Comparison of ENCODE assay signal across 14 mouse cellular contexts in the genomic region with DNA sequence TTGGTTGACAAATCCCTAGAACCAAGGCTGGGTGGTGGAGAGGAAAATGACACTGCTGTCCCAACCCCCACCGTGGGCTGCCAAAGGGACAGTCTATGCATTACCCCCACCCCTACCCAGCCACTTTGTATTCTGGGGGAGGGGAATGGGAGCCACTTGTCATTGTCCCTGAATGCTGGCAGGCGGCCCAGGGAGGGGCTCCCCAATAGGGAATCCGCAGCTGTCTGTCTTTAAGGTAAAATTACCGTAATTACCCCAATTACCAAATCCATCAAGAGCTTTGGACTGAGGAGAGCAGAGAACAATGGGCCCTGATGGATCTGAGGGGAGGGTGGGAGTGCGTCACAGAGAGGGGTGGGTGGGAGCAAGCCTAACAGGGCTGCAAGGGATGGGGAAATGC. TPM values are rescaled to one million over a fixed set of nuclear protein-coding genes. Genes with fewer than 3 reads are reported as not detected.
DNase-seq lines count a peak whose midpoint lies in the region; ATAC-seq lines count a peak whose summit lies in the region.
"Had no signal": no experiment of that assay in that cellular context is flagged by ENCODE, and none has a peak within 500 bp of the region (broad histone marks: within the 10 kb centered on the region; RNA-seq: fewer than 3 reads in every experiment).

No protein-coding gene starts in this region.

- no peaks in the 10 kb centered on the region for H3K36me3 ChIP-seq in heart, embryonic 10.5 days
- no peaks in the 10 kb centered on the region for H3K36me3 ChIP-seq in heart, embryonic 11.5 days (ENCODE audit: control insufficient read depth, insufficient read depth, low read length)
- no peaks in the 10 kb centered on the region for H3K36me3 ChIP-seq in forebrain, embryonic 11.5 days (ENCODE audit: control insufficient read depth, insufficient read depth, low read length)
- no peaks in the 10 kb centered on the region for H3K36me3 ChIP-seq in midbrain, embryonic 13.5 days
- H3K36me3 ChIP-seq: G1E; limb, embryonic 10.5 days had no signal

- no peak overlapping the region for H3K9ac ChIP-seq in heart, embryonic 11.5 days (ENCODE audit: low read depth, low read length)
- H3K9ac ChIP-seq in forebrain, embryonic 11.5 days (ENCODE audit: low read length) = no peak overlapping the region
- no peak overlapping the region for H3K9ac ChIP-seq in midbrain, embryonic 13.5 days (replicated peaks)

- no peak overlapping the region for H3K27ac ChIP-seq in heart, embryonic 10.5 days
- H3K27ac ChIP-seq in heart, embryonic 11.5 days (ENCODE audit: low read depth, low read length) = no peak overlapping the region
- no peak overlapping the region; the same call in 1 of the 2 replicates for H3K27ac ChIP-seq in forebrain, embryonic 11.5 days (ENCODE audit: low read depth, low read length)
- H3K27ac ChIP-seq in midbrain, embryonic 13.5 days = peak overlapping the region; percentile 61
- H3K27ac ChIP-seq: limb, embryonic 10.5 days had no signal

- H3K4me2 ChIP-seq in heart, embryonic 11.5 days = no peak overlapping the region
- no peak overlapping the region for H3K4me2 ChIP-seq in forebrain, embryonic 11.5 days (ENCODE audit: low read depth, low read length, severe bottlenecking)
- peak overlapping the region; percentile 54 for H3K4me2 ChIP-seq in midbrain, embryonic 13.5 days (replicated peaks)

- no peak for ATAC-seq in heart, embryonic 11.5 days (replicated peaks; ENCODE audit: insufficient number of reproducible peaks, low FRiP score, low TSS enrichment)
- peak; percentile 78 for ATAC-seq in forebrain, embryonic 11.5 days (replicated peaks; ENCODE audit: low FRiP score)
- ATAC-seq in midbrain, embryonic 13.5 days = peak; percentile 12
- ATAC-seq: activated CD4-positive, CD25-positive, alpha-beta regulatory T cell, adult 4 months had no signal

- peaks cover 26% of the 10 kb centered on the region for H3K4me1 ChIP-seq in heart, embryonic 10.5 days
- peaks cover 18% of the 10 kb centered on the region for H3K4me1 ChIP-seq in heart, embryonic 11.5 days (ENCODE audit: control insufficient read depth, insufficient read depth, low read length)
- H3K4me1 ChIP-seq in forebrain, embryonic 11.5 days (replicated peaks; ENCODE audit: control insufficient read depth, insufficient read depth, low read length) = peaks cover 17% of the 10 kb centered on the region
- peaks cover 55% of the 10 kb centered on the region for H3K4me1 ChIP-seq in midbrain, embryonic 13.5 days (replicated peaks)

- WGBS in heart, embryonic 10.5 days = 12% methylated on average over 5 of the region's 5 CpGs
- 7% methylated on average over 5 of the region's 5 CpGs for WGBS in heart, embryonic 11.5 days (ENCODE audit: insufficient replicate concordance)
- WGBS in forebrain, embryonic 11.5 days = 3% methylated on average over 5 of the region's 5 CpGs
- 1% methylated on average over 5 of the region's 5 CpGs for WGBS in midbrain, embryonic 13.5 days

- H3K4me3 ChIP-seq in heart, embryonic 10.5 days = no peak overlapping the region
- H3K4me3 ChIP-seq in heart, embryonic 11.5 days (ENCODE audit: low read depth, low read length) = no peak overlapping the region
- H3K4me3 ChIP-seq in forebrain, embryonic 11.5 days (ENCODE audit: low read depth, low read length) = no peak overlapping the region
- H3K4me3 ChIP-seq in midbrain, embryonic 13.5 days (replicated peaks) = no peak overlapping the region

- DNase-seq in heart, embryonic 10.5 days (ENCODE audit: low spot score) = peak; percentile 66
- DNase-seq in CD4-positive helper T cell, adult 2 months (ENCODE audit: low read depth, low spot score) = peak; percentile 7
- peak; percentile 65 for DNase-seq in forebrain, embryonic 11.5 days (ENCODE audit: low spot score)
- no peak for DNase-seq in kidney, adult 8-10 months
- DNase-seq in gastrocnemius, adult 18-20 months (ENCODE audit: low spot score) = no peak
- no peak for DNase-seq in heart, adult 8-10 months (ENCODE audit: low spot score)

- H3K9me3 ChIP-seq in heart, embryonic 10.5 days = no peaks in the 10 kb centered on the region
- H3K9me3 ChIP-seq in heart, embryonic 11.5 days (replicated peaks; ENCODE audit: control insufficient read depth, low read length) = no peaks in the 10 kb centered on the region
- no peaks in the 10 kb centered on the region; the same call in 1 of the 2 replicates for H3K9me3 ChIP-seq in forebrain, embryonic 11.5 days (ENCODE audit: control insufficient read depth, low read length)
- no peaks in the 10 kb centered on the region for H3K9me3 ChIP-seq in midbrain, embryonic 13.5 days
- H3K9me3 ChIP-seq: limb, embryonic 10.5 days had no signal

- H3K27me3 ChIP-seq in heart, embryonic 10.5 days (ENCODE audit: insufficient read depth, poor library complexity, severe bottlenecking) = peaks cover 49% of the 10 kb centered on the region
- H3K27me3 ChIP-seq in heart, embryonic 11.5 days (ENCODE audit: control insufficient read depth, insufficient read depth, low read length) = peaks cover 35% of the 10 kb centered on the region
- peaks cover 25% of the 10 kb centered on the region for H3K27me3 ChIP-seq in forebrain, embryonic 11.5 days (ENCODE audit: control insufficient read depth, insufficient read depth, low read length)
- H3K27me3 ChIP-seq in midbrain, embryonic 13.5 days = peaks cover 32% of the 10 kb centered on the region

RNA-seq across cellular contexts. Expression of a gene that starts 44.2 kb away (rescaled TPM):
- polyA plus RNA-seq in heart, embryonic 10.5 days (2016; fragmentation: Nextera tagmentation; extraction: Ambion mirVana) = not detected in 2 replicates
- not detected in 2 replicates for polyA plus RNA-seq in heart, embryonic 11.5 days (2014; fragmentation: Nextera tagmentation; extraction: Ambion mirVana)
- polyA plus RNA-seq in forebrain, embryonic 11.5 days (2014; fragmentation: Nextera tagmentation; extraction: Ambion mirVana) = 0.15 TPM in 1 of 2 replicates, not detected in the other
- polyA plus RNA-seq in midbrain, embryonic 13.5 days (2015; fragmentation: Nextera tagmentation; extraction: Ambion mirVana) = 0.58 and 0.67 TPM in 2 replicates
- not detected for total RNA-seq in gastrocnemius, adult 18-20 months (2021)
- not detected for total RNA-seq in heart, adult 8-10 months (2022)
- total RNA-seq: G1E; gastrocnemius, adult 8-10 months had no signal
- polyA plus RNA-seq: activated CD4-positive, CD25-positive, alpha-beta regulatory T cell, adult 4 months; G1E; heart, postnatal 0 days; limb, embryonic 10.5 days; liver, embryonic 16.5 days had no signal

RNA-seq across cellular contexts. Expression of a gene that starts 53.8 kb away (rescaled TPM):
- polyA plus RNA-seq in heart, embryonic 10.5 days (2016; fragmentation: Nextera tagmentation; extraction: Ambion mirVana) = not detected in 2 replicates
- polyA plus RNA-seq in heart, embryonic 11.5 days (2014; fragmentation: Nextera tagmentation; extraction: Ambion mirVana) = 0.07 and 0.10 TPM in 2 replicates
- 1.9 and 2.5 TPM in 2 replicates for polyA plus RNA-seq in forebrain, embryonic 11.5 days (2014; fragmentation: Nextera tagmentation; extraction: Ambion mirVana)
- polyA plus RNA-seq in midbrain, embryonic 13.5 days (2015; fragmentation: Nextera tagmentation; extraction: Ambion mirVana) = 6.5 and 8.3 TPM in 2 replicates
- not detected for total RNA-seq in gastrocnemius, adult 18-20 months (2021)
- not detected for total RNA-seq in heart, adult 8-10 months (2022)
- total RNA-seq: G1E; gastrocnemius, adult 8-10 months had no signal
- polyA plus RNA-seq: activated CD4-positive, CD25-positive, alpha-beta regulatory T cell, adult 4 months; G1E; heart, postnatal 0 days; limb, embryonic 10.5 days; liver, embryonic 16.5 days had no signal

RNA-seq across cellular contexts. Expression of a gene that starts 54.3 kb away (rescaled TPM):
- not detected in 2 replicates for polyA plus RNA-seq in heart, embryonic 10.5 days (2016; fragmentation: Nextera tagmentation; extraction: Ambion mirVana)
- polyA plus RNA-seq in heart, embryonic 11.5 days (2014; fragmentation: Nextera tagmentation; extraction: Ambion mirVana) = not detected in 2 replicates
- not detected in 2 replicates for polyA plus RNA-seq in forebrain, embryonic 11.5 days (2014; fragmentation: Nextera tagmentation; extraction: Ambion mirVana)
- polyA plus RNA-seq in midbrain, embryonic 13.5 days (2015; fragmentation: Nextera tagmentation; extraction: Ambion mirVana) = not detected in 2 replicates
- total RNA-seq in gastrocnemius, adult 18-20 months (2021) = 1 to 10 TPM; 4.0 to 5.9 TPM
- total RNA-seq in heart, adult 8-10 months (2022) = 10 to 100 TPM in 1 of 4 experiments, 1 to 10 TPM in 3; 3.6 to 11.6 (median 6.1) TPM
- total RNA-seq: G1E had no signal
- polyA plus RNA-seq: activated CD4-positive, CD25-positive, alpha-beta regulatory T cell, adult 4 months; G1E; heart, postnatal 0 days; limb, embryonic 10.5 days; liver, embryonic 16.5 days had no signal

Comparison
In these comparisons a context has a peak if more than half of its experiments do, and no peak if none do; other contexts are left out.
1. DNase-seq: peak in heart, embryonic 10.5 days (single experiment), CD4-positive helper T cell, adult 2 months (single experiment) and forebrain, embryonic 11.5 days (single experiment); none in kidney, adult 8-10 months (0 of 2), gastrocnemius, adult 18-20 months (single experiment) and heart, adult 8-10 months (single experiment).